Mouse (Mus musculus): ENCODE results near the gene Atp6v1f. TPM values are rescaled to one million over a fixed set of nuclear protein-coding genes. Genes with fewer than 3 reads are reported as not detected.

Atp6v1f gene
- polyA plus RNA-seq, 1 experiment from 2014 or later, result 293 TPM

- 0 out of 2 replicates have a peak, but pooled peaks cover 6% of the 10 kb centered on the region for H3K27me3 ChIP-seq (replicated peaks; ENCODE audit: insufficient read depth, low read length)
- H3K4me1 ChIP-seq (ENCODE audit: insufficient read depth, low read depth, low read length), result no peaks in the 10 kb centered on the region
- H3K4me2 ChIP-seq (replicated peaks; ENCODE audit: low read depth, low read length), result 0 out of 2 replicates have a peak overlapping the region, but pooled peaks have one; percentile 0
- ATAC-seq (0 out of 2 replicates have a peak, but pooled peaks have one; percentile 13), DNase-seq (ENCODE audit: low spot score) (no peak)
- H3K4me3 ChIP-seq (ENCODE audit: low read depth, low read length), result 0 out of 2 replicates have a peak overlapping the region, but pooled peaks have one; percentile 4
- no peak overlapping the region for H3K9ac ChIP-seq (replicated peaks; ENCODE audit: low read depth)
- H3K27ac ChIP-seq (ENCODE audit: low read length), result no peak overlapping the region
- H3K9me3 ChIP-seq (ENCODE audit: low read length), result no peaks in the 10 kb centered on the region
- H3K36me3 ChIP-seq (ENCODE audit: insufficient read depth, low read length), result no peaks in the 10 kb centered on the region
- TF ChIP-seq EP300 (IDR thresholded peaks at IDR 0.05) (no peak), CTCF (IDR thresholded peaks at IDR 0.05) (no peak)
- 13% methylated on average over 13 of the region's 13 CpGs for WGBS
Measured at GRCm38 (mm10) chr6:29434911-29435691, 32.4 kb upstream of the Atp6v1f start.

- no peak overlapping the region for H3K9ac ChIP-seq (replicated peaks; ENCODE audit: low read depth)
- H3K4me2 ChIP-seq (replicated peaks; ENCODE audit: low read depth, low read length), result no peak overlapping the region
- WGBS, result 27% methylated on average over 6 of the region's 6 CpGs
- no peak for DNase-seq (ENCODE audit: low spot score)
- H3K27me3 ChIP-seq (replicated peaks; ENCODE audit: insufficient read depth, low read length), result 0 out of 2 replicates have a peak, but pooled peaks cover 6% of the 10 kb centered on the region
- TF ChIP-seq EP300 (IDR thresholded peaks at IDR 0.05), result no peak
- ATAC-seq, result peak; percentile 15
- no peaks in the 10 kb centered on the region for H3K9me3 ChIP-seq (ENCODE audit: low read length)
- H3K36me3 ChIP-seq (ENCODE audit: insufficient read depth, low read length), result no peaks in the 10 kb centered on the region
- no peak overlapping the region for H3K27ac ChIP-seq (ENCODE audit: low read length)
- H3K4me1 ChIP-seq (ENCODE audit: insufficient read depth, low read depth, low read length), result no peaks in the 10 kb centered on the region
- no peak overlapping the region for H3K4me3 ChIP-seq (ENCODE audit: low read depth, low read length)
Measured at GRCm38 (mm10) chr6:29435940-29436451, 31.5 kb upstream of the Atp6v1f start.

GRCm38 (mm10) chr6:29436461-29436934, 31.0 kb upstream of the Atp6v1f start:
- Histone ChIP-seq H3K4me3 (ENCODE audit: low read depth, low read length) (no peak overlapping the region), H3K4me2 (replicated peaks; ENCODE audit: low read depth, low read length) (no peak overlapping the region), H3K9me3 (ENCODE audit: low read length) (no peaks in the 10 kb centered on the region), H3K4me1 (ENCODE audit: insufficient read depth, low read depth, low read length) (no peaks in the 10 kb centered on the region), H3K27me3 (replicated peaks; ENCODE audit: insufficient read depth, low read length) (0 out of 2 replicates have a peak, but pooled peaks cover 6% of the 10 kb centered on the region), H3K36me3 (ENCODE audit: insufficient read depth, low read length) (no peaks in the 10 kb centered on the region), H3K27ac (ENCODE audit: low read length) (no peak overlapping the region), H3K9ac (replicated peaks; ENCODE audit: low read depth) (no peak overlapping the region)
- DNase-seq (ENCODE audit: low spot score), result peak; percentile 59
- 13% methylated on average over 11 of the region's 11 CpGs for WGBS
- TF ChIP-seq EP300 (IDR thresholded peaks at IDR 0.05) (no peak), CTCF (IDR thresholded peaks at IDR 0.05) (no peak)
- ATAC-seq, result peak; percentile 31

- TF ChIP-seq EP300 (IDR thresholded peaks at IDR 0.05), result no peak
- no peak for TF ChIP-seq CTCF (IDR thresholded peaks at IDR 0.05)
- Histone ChIP-seq H3K4me3 (ENCODE audit: low read depth, low read length) (no peak overlapping the region), H3K36me3 (ENCODE audit: insufficient read depth, low read length) (no peaks in the 10 kb centered on the region), H3K4me2 (replicated peaks; ENCODE audit: low read depth, low read length) (no peak overlapping the region), H3K27ac (ENCODE audit: low read length) (no peak overlapping the region), H3K4me1 (ENCODE audit: insufficient read depth, low read depth, low read length) (no peaks in the 10 kb centered on the region), H3K27me3 (replicated peaks; ENCODE audit: insufficient read depth, low read length) (no peaks in the 10 kb centered on the region), H3K9me3 (ENCODE audit: low read length) (no peaks in the 10 kb centered on the region), H3K9ac (replicated peaks; ENCODE audit: low read depth) (no peak overlapping the region)
- ATAC-seq, result no peak
- DNase-seq (ENCODE audit: low spot score), result no peak
- 78% methylated on average over 4 of the region's 4 CpGs for WGBS
Measured at GRCm38 (mm10) chr6:29439251-29439650, 28.3 kb upstream of the Atp6v1f start.

- ATAC-seq (no peak), DNase-seq (ENCODE audit: low spot score) (no peak)
- Histone ChIP-seq H3K9ac (replicated peaks; ENCODE audit: low read depth) (no peak overlapping the region), H3K36me3 (ENCODE audit: insufficient read depth, low read length) (no peaks in the 10 kb centered on the region), H3K9me3 (ENCODE audit: low read length) (no peaks in the 10 kb centered on the region), H3K4me2 (replicated peaks; ENCODE audit: low read depth, low read length) (no peak overlapping the region), H3K4me1 (ENCODE audit: insufficient read depth, low read depth, low read length) (no peaks in the 10 kb centered on the region), H3K4me3 (ENCODE audit: low read depth, low read length) (no peak overlapping the region), H3K27ac (ENCODE audit: low read length) (no peak overlapping the region), H3K27me3 (replicated peaks; ENCODE audit: insufficient read depth, low read length) (no peaks in the 10 kb centered on the region)
- WGBS, result 82% methylated on average over 6 of the region's 6 CpGs
- TF ChIP-seq EP300 (IDR thresholded peaks at IDR 0.05), result no peak
- no peak for TF ChIP-seq CTCF (IDR thresholded peaks at IDR 0.05)
Measured at GRCm38 (mm10) chr6:29439789-29440188, 27.7 kb upstream of the Atp6v1f start.

- Histone ChIP-seq H3K36me3 (ENCODE audit: insufficient read depth, low read length) (no peaks in the 10 kb centered on the region), H3K27ac (ENCODE audit: low read length) (no peak overlapping the region), H3K4me2 (replicated peaks; ENCODE audit: low read depth, low read length) (no peak overlapping the region), H3K27me3 (replicated peaks; ENCODE audit: insufficient read depth, low read length) (no peaks in the 10 kb centered on the region), H3K4me3 (ENCODE audit: low read depth, low read length) (no peak overlapping the region), H3K9me3 (ENCODE audit: low read length) (no peaks in the 10 kb centered on the region), H3K9ac (replicated peaks; ENCODE audit: low read depth) (no peak overlapping the region), H3K4me1 (ENCODE audit: insufficient read depth, low read depth, low read length) (no peaks in the 10 kb centered on the region)
- TF ChIP-seq CTCF (IDR thresholded peaks at IDR 0.05) (peak; percentile 74), EP300 (IDR thresholded peaks at IDR 0.05) (no peak)
- ATAC-seq (0 out of 2 replicates have a peak, but pooled peaks have one; percentile 27), DNase-seq (ENCODE audit: low spot score) (peak; percentile 48)
- WGBS, result 71% methylated on average over 11 of the region's 11 CpGs
Measured at GRCm38 (mm10) chr6:29444773-29445172, 22.7 kb upstream of the Atp6v1f start.

Measured in lung, postnatal 0 days (tissue).